Mouse (Mus musculus) spleen, adult 2 months (tissue): ENCODE measurements at regions not wholly inside any gene's neighbourhood (a gene's known extent, or its start where the extent isn't known, plus 50 kb on each side); places are given as distances from the start of the nearest gene placed in this dataset.

Source experiments
- CTCF ChIP-seq: fragments of 200-500 bp; IDR thresholded peaks from 2 replicates; pipeline ENCODE4 v1.5.1; 2011; ENCODE audit warnings: mild to moderate bottlenecking, inconsistent platforms; ENCODE audit not compliant: insufficient read depth, insufficient read length, insufficient replicate concordance; ENCODE audit errors: extremely low read depth
- POLR2A ChIP-seq: fragments of 200-500 bp; IDR thresholded peaks from 2 replicates; pipeline ENCODE4 v1.6.1; 2011; ENCODE audit warnings: low read depth, low read length, inconsistent platforms

GRCm38 (mm10) chr12:106291476-106292046 lies 281.5 kb downstream of the Vrk1 start:
- no peak for TF ChIP-seq CTCF
- no peak for TF ChIP-seq POLR2A
